Mouse (Mus musculus) forebrain, postnatal 0 days (tissue): ENCODE data around the gene Enpp1. TPM values are rescaled to one million over a fixed set of nuclear protein-coding genes. Genes with fewer than 3 reads are reported as not detected.

ENCODE experiments used
- ATAC-seq: fragments of 200-750 bp; cut with Nextera tagmentation; 2 replicates; pipeline ENCODE4 v1.8.0; 2017; ENCODE audit warnings: mild to moderate bottlenecking, moderate library complexity
- DNase-seq: peaks from one replicate; pipeline ENCODE4 v3.0.0-alpha.2; 2015
- H3K27ac ChIP-seq: fragments of 300-500 bp; sonication (generic); 2 replicates; pipeline ENCODE4 v1.5.1; 2014; ENCODE audit warnings: low read depth, mild to moderate bottlenecking, antibody characterized with exemption, low read length, moderate library complexity, mixed read lengths
- H3K27me3 ChIP-seq: fragments of 300-500 bp; sonication (generic); 2 replicates; pipeline ENCODE4 v1.6.1; 2014; ENCODE audit warnings: mild to moderate bottlenecking, low read length, mixed read lengths; ENCODE audit not compliant: insufficient read depth
- H3K36me3 ChIP-seq: fragments of 300-500 bp; sonication (generic); 2 replicates; pipeline ENCODE4 v1.6.1; 2014; ENCODE audit warnings: mild to moderate bottlenecking, moderate library complexity; ENCODE audit not compliant: insufficient read depth
- H3K4me1 ChIP-seq: fragments of 300-500 bp; sonication (generic); 2 replicates; pipeline ENCODE4 v1.6.1; 2014; ENCODE audit warnings: antibody characterized with exemption; ENCODE audit not compliant: insufficient read depth
- H3K4me2 ChIP-seq: fragments of 300-500 bp; sonication (generic); 2 replicates; pipeline ENCODE4 v1.6.1; 2014; ENCODE audit warnings: low read depth, mild to moderate bottlenecking, moderate library complexity
- H3K4me3 ChIP-seq: fragments of 300-500 bp; sonication (generic); 2 replicates; pipeline ENCODE4 v1.5.1; 2014; ENCODE audit warnings: low read depth, low read length, mixed read lengths
- H3K9ac ChIP-seq: fragments of 300-500 bp; sonication (generic); 2 replicates; pipeline ENCODE4 v1.6.1; 2014; ENCODE audit warnings: mild to moderate bottlenecking
- H3K9me3 ChIP-seq: fragments of 300-500 bp; sonication (generic); 2 replicates; pipeline ENCODE4 v1.6.1; 2016; ENCODE audit warnings: low read length
- CTCF ChIP-seq: sonication (generic); IDR thresholded peaks from 2 replicates; pipeline ENCODE4 v1.5.1; 2016; ENCODE audit warnings: antibody characterized with exemption, control low read depth, low read depth
- WGBS: fragments of 180-500 bp; shearing (Covaris S2); extraction: QIAGEN DNeasy Blood & Tissue Kit; methylation state at CpG from one replicate; pipeline ENCODE4 v1.1.7; 2014; 5-methylcytosine and 5-hydroxymethylcytosine counted together
- polyA plus RNA-seq: library from polyadenylated mRNA; unstranded; fragments of >200 nt; fragmentation: Nextera tagmentation; extraction: Ambion mirVana; gene quantifications from 2 replicates; pipeline ENCODE4 v1.2.1, GENCODE M21; 2015
- total RNA-seq: library from RNA; depleted of rRNA; stranded (reverse); fragments of >200 nt; gene quantifications from 2 replicates; pipeline ENCODE4 v1.2.3, GENCODE M21; 2014; rRNA removed

Enpp1 gene
- total and polyA plus RNA-seq, 2 experiments from 2014 or later: 2.2 to 6.1 TPM

- Histone ChIP-seq H3K4me3 (no peak overlapping the region), H3K9ac (no peak overlapping the region), H3K27me3 (no peaks in the 10 kb centered on the region; the same call in 1 of the 2 replicates), H3K4me1 (no peaks in the 10 kb centered on the region; the same call in 1 of the 2 replicates), H3K9me3 (no peaks in the 10 kb centered on the region), H3K4me2 (no peak overlapping the region), H3K27ac (no peak overlapping the region), H3K36me3 (no peaks in the 10 kb centered on the region)
- TF ChIP-seq CTCF: peak; percentile 89
- DNase-seq: peak; percentile 83
- peak; percentile 58; the same call in 1 of the 2 replicates for ATAC-seq
- 10% methylated on average over 4 of the region's 4 CpGs for WGBS
Measured at GRCm38 (mm10) chr10:24591136-24591535, 120.8 kb downstream of the Enpp1 start.

- no peak for TF ChIP-seq CTCF
- Histone ChIP-seq H3K27ac (no peak overlapping the region), H3K4me1 (no peaks in the 10 kb centered on the region), H3K4me2 (no peak overlapping the region), H3K4me3 (no peak overlapping the region), H3K27me3 (no peaks in the 10 kb centered on the region; the same call in 1 of the 2 replicates), H3K36me3 (no peaks in the 10 kb centered on the region), H3K9me3 (no peaks in the 10 kb centered on the region), H3K9ac (no peak overlapping the region)
- DNase-seq (no peak), ATAC-seq (peak; percentile 18; the same call in 1 of the 2 replicates)
- 40% methylated on average over 4 of the region's 4 CpGs for WGBS
Measured at GRCm38 (mm10) chr10:24590546-24590945, 121.4 kb downstream of the Enpp1 start.

- ATAC-seq: no peak
- Histone ChIP-seq H3K9ac (no peak overlapping the region), H3K27ac (no peak overlapping the region), H3K4me2 (no peak overlapping the region), H3K4me1 (no peaks in the 10 kb centered on the region), H3K27me3 (no peaks in the 10 kb centered on the region; the same call in 1 of the 2 replicates), H3K9me3 (no peaks in the 10 kb centered on the region), H3K36me3 (no peaks in the 10 kb centered on the region), H3K4me3 (no peak overlapping the region)
- TF ChIP-seq CTCF: no peak
- WGBS: 93% methylated on average over 9 of the region's 9 CpGs
- DNase-seq: no peak
Measured at GRCm38 (mm10) chr10:24589238-24589637, 122.7 kb downstream of the Enpp1 start.

DNA sequence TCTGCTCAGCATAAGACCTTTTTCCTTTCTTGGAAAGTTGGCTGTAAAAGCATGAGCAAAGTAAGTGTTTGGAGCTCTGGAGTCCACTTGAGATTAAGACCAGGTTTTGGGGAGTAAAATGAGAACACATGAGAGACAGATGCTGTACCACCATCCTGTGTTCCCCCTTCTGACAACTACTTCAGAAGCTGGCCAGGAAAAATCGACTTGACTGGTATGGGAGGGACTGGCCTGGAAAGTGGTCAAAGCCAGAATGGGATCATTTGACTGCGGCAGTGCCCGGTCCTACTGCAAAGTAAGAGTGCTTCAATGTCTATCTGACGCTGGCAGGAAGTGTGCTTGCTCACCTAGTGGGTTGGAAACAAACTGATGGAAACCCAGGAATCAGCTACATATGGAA, 123.1 kb downstream of the Enpp1 start:
- Histone ChIP-seq H3K4me2 (no peak overlapping the region), H3K4me3 (no peak overlapping the region), H3K27ac (no peak overlapping the region), H3K4me1 (no peaks in the 10 kb centered on the region), H3K27me3 (no peaks in the 10 kb centered on the region; the same call in 1 of the 2 replicates), H3K9ac (no peak overlapping the region), H3K36me3 (no peaks in the 10 kb centered on the region), H3K9me3 (no peaks in the 10 kb centered on the region)
- ATAC-seq (no peak), DNase-seq (no peak)
- TF ChIP-seq CTCF: no peak
- 86% methylated on average over 4 of the region's 4 CpGs for WGBS

Other genes starting within 250 kb of the Enpp1 start
- gene Ccn2, start 116.7 kb downstream of the Enpp1 start, total RNA-seq: 13.7 and 18.6 TPM in 2 replicates
- 2.9 and 4.4 TPM in 2 replicates for gene Ccn2, start 116.7 kb downstream of the Enpp1 start, polyA plus RNA-seq
- gene Enpp3, start 130.7 kb upstream of the Enpp1 start, total RNA-seq: 2.3 and 2.5 TPM in 2 replicates
- 1.2 and 1.7 TPM in 2 replicates for gene Enpp3, start 130.7 kb upstream of the Enpp1 start, polyA plus RNA-seq
- gene Med23, start 157.8 kb upstream of the Enpp1 start, total RNA-seq: 36.2 and 41.7 TPM in 2 replicates
- gene Med23, start 157.8 kb upstream of the Enpp1 start, polyA plus RNA-seq: 11.5 and 16.2 TPM in 2 replicates
- 1.1 and 2.1 TPM in 2 replicates for gene Arg1, start 215.3 kb upstream of the Enpp1 start, total RNA-seq
- gene Arg1, start 215.3 kb upstream of the Enpp1 start, polyA plus RNA-seq: 0.69 and 0.73 TPM in 2 replicates